Mouse (Mus musculus) midbrain, embryonic 12.5 days (tissue): ENCODE data around the gene Zfp710. TPM values are rescaled to one million over a fixed set of nuclear protein-coding genes. Genes with fewer than 3 reads are reported as not detected.
A peak's percentile ranks its signal among the peaks of the same experiment; 100 is the strongest.
"Not testable (repeated sequence)": the region's sequence is repeated elsewhere in the genome, so short reads cannot be mapped to it uniquely, and the experiment has no call there.

Experiments
- ATAC-seq: fragments of 200-750 bp; cut with Nextera tagmentation; 2 replicates; pipeline ENCODE4 v1.8.0; 2017; ENCODE audit warnings: low read depth, moderate TSS enrichment, moderate library complexity; ENCODE audit not compliant: low FRiP score
- H3K27ac ChIP-seq: fragments of 300-500 bp; sonication (generic); replicated peaks from 2 replicates; pipeline ENCODE4 v1.5.1; 2016; ENCODE audit warnings: mild to moderate bottlenecking
- H3K27me3 ChIP-seq: fragments of 300-500 bp; sonication (generic); 2 replicates; pipeline ENCODE4 v1.6.1; 2016; ENCODE audit warnings: mild to moderate bottlenecking
- H3K36me3 ChIP-seq: fragments of 300-500 bp; sonication (generic); 2 replicates; pipeline ENCODE4 v1.6.1; 2016
- H3K4me1 ChIP-seq: fragments of 300-500 bp; sonication (generic); 2 replicates; pipeline ENCODE4 v1.6.1; 2016
- H3K4me2 ChIP-seq: fragments of 300-500 bp; sonication (generic); replicated peaks from 2 replicates; pipeline ENCODE4 v1.6.1; 2016; ENCODE audit warnings: mild to moderate bottlenecking, moderate library complexity
- H3K4me3 ChIP-seq: fragments of 300-500 bp; sonication (generic); 2 replicates; pipeline ENCODE4 v1.5.1; 2016; ENCODE audit warnings: mild to moderate bottlenecking
- H3K9ac ChIP-seq: fragments of 300-500 bp; sonication (generic); replicated peaks from 2 replicates; pipeline ENCODE4 v1.6.1; 2016; ENCODE audit warnings: mild to moderate bottlenecking, moderate library complexity
- H3K9me3 ChIP-seq: fragments of 300-500 bp; sonication (generic); 2 replicates; pipeline ENCODE4 v1.6.1; 2016; ENCODE audit warnings: mild to moderate bottlenecking
- WGBS: fragments of 180-500 bp; shearing (Covaris S2); methylation state at CpG from one replicate; pipeline ENCODE4 v1.1.7; 2016; 5-methylcytosine and 5-hydroxymethylcytosine counted together
- polyA plus RNA-seq: library from polyadenylated mRNA; unstranded; fragments of >200 nt; fragmentation: Nextera tagmentation; extraction: Ambion mirVana; gene quantifications from 2 replicates; pipeline ENCODE4 v1.2.1, GENCODE M21; 2016

Zfp710 gene
- polyA plus RNA-seq, 1 experiment from 2014 or later = 31.1 TPM

DNA sequence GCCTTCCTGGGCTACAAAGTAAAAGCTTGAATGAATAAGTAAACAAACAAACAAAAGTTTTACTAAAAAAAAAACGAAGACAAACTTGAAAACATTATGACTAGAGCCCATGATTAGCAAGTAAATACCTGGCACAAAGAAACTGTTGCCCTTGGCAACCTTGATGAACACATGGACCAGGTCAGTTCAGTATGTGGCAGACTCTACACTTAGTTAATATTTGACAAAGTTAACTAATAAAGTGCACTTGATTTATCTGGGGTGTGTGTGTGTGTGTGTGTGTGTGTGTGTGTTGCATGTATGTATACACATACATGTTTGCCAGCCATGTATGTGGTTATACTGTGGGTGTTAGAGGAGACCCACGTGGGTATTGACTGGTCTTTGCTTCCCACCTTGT, 25.1 kb downstream of the Zfp710 start:
- Histone ChIP-seq H3K4me1 (peaks cover 45% of the 10 kb centered on the region), H3K27ac (no peak overlapping the region), H3K9me3 (no peaks in the 10 kb centered on the region), H3K4me3 (no peak overlapping the region), H3K27me3 (no peaks in the 10 kb centered on the region), H3K9ac (no peak overlapping the region), H3K4me2 (no peak overlapping the region), H3K36me3 (peaks cover 4% of the 10 kb centered on the region)
- ATAC-seq = no peak
- 68% methylated on average over 2 of the region's 2 CpGs for WGBS

DNA sequence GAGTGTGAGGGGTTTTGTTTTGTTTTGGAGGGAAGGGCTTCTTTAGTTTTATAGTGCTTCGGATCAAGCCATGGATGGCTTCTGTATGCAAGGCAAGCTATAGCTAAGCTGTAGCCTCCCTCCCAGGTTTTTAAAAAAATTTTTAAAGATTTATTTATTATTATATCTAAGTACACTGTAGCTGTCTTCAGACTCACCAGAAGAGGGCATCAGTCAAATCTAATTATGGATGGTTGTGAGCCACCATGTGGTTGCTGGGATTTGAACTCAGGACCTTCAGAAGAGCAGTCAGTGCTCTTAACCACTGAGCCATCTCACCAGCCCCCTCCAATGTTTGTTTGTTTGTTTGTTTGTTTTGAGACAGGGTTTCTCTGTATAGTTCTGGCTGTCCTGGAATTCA, 25.8 kb downstream of the Zfp710 start:
- H3K4me3 ChIP-seq, H3K27ac ChIP-seq, H3K9me3 ChIP-seq, H3K27me3 ChIP-seq, ATAC-seq, H3K4me2 ChIP-seq, H3K36me3 ChIP-seq, H3K9ac ChIP-seq: not testable (repeated sequence)
- H3K4me1 ChIP-seq = peaks cover 38% of the 10 kb centered on the region
- WGBS = 97% methylated on average over 1 of the region's 1 CpGs

DNA sequence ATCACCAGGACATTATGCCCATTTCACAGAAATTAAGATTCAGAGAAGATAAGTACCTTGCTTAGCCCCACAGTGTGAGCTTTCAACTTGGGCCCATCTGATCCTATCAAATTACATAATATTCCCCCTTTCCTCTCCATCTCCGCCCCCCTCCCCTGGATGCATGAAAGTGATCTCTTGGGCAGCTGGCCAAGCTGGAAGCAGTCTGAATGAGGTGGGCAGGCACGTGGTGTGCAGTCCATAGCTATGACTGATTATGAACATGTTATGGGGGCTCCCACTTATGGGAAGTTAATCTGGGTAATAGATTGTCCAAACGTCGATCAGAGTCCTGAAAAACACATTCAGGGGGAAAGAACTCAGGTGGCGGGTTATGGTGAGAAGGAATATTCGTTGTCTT, 27.2 kb downstream of the Zfp710 start:
- Histone ChIP-seq H3K27me3 (no peaks in the 10 kb centered on the region), H3K36me3 (peaks cover 4% of the 10 kb centered on the region), H3K27ac (no peak overlapping the region), H3K4me3 (no peak overlapping the region), H3K9ac (no peak overlapping the region), H3K9me3 (no peaks in the 10 kb centered on the region), H3K4me1 (peaks cover 48% of the 10 kb centered on the region), H3K4me2 (no peak overlapping the region)
- 90% methylated on average over 6 of the region's 6 CpGs for WGBS
- ATAC-seq = no peak

DNA sequence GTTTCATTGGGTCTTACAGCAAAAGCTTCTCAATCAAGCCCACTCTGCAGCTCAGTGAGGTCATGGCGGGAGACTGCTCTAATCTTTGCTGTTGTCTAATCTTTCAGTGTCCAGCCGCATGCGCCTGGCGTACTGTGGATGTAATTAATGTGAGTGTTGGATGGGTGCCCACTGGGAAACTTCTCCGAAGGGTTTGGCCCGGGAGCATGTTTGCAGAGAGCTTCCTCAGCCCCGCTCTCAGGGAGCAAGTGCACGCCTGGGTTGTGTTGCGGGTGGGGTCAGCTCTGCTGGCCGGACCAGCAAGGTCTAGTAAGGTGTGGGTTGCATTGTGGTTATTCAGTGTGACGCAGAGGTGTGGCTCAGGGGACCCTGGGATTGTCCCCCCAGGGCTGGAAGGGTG, 27.6 kb downstream of the Zfp710 start:
- peaks cover 48% of the 10 kb centered on the region for H3K4me1 ChIP-seq
- H3K9me3 ChIP-seq = no peaks in the 10 kb centered on the region
- 84% methylated on average over 11 of the region's 11 CpGs for WGBS
- peaks cover 4% of the 10 kb centered on the region for H3K36me3 ChIP-seq
- no peaks in the 10 kb centered on the region for H3K27me3 ChIP-seq
- no peak overlapping the region for H3K9ac ChIP-seq
- H3K27ac ChIP-seq = no peak overlapping the region
- ATAC-seq = no peak
- H3K4me3 ChIP-seq = no peak overlapping the region
- no peak overlapping the region for H3K4me2 ChIP-seq

DNA sequence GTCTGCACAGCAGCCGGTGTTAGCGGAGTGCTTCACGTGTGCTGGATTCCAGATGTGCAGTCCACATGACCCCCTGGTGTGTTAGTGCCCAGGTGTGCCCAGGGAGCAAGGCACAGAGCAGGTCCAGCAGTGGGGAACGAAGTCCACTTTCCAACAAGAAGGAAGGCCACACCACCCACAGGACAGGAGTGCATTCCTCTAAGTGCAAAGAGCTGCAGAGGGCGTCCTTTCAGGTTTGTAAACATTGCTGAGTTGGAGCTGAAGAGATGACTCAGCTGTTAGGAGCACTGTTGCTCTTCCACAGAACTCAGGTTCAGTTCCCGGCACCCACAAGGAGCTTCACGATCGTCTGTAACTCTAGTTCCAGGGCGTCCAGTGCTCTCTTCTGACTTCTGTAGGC, 28.5 kb downstream of the Zfp710 start:
- Histone ChIP-seq H3K4me1 (peaks cover 50% of the 10 kb centered on the region), H3K4me2 (no peak overlapping the region), H3K27me3 (no peaks in the 10 kb centered on the region), H3K9me3 (no peaks in the 10 kb centered on the region), H3K27ac (no peak overlapping the region), H3K9ac (no peak overlapping the region), H3K4me3 (no peak overlapping the region), H3K36me3 (peaks cover 4% of the 10 kb centered on the region)
- WGBS = 94% methylated on average over 9 of the region's 9 CpGs
- ATAC-seq = no peak

DNA sequence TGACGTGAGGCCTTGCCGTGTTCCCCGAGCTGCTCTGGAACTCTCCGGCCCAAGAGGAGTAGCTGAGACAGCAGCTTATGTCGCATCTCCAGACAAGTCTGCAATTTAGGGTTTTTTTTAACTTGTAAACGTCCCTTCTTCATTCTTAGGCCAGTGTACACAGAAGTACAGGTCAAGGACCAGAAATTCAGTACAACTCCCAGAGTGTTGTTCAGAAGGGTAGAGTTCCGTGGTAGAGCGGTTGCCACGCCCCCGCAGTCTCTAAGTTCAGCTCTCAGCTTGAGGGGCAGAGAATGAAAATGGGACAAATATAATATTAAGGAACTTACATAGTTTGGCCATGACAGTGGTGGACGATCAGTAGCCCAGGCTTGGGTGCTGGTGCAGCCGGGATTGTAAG, 31.2 kb downstream of the Zfp710 start:
- 84% methylated on average over 12 of the region's 12 CpGs for WGBS
- H3K36me3 ChIP-seq = peaks cover 4% of the 10 kb centered on the region
- ATAC-seq = no peak
- H3K27ac ChIP-seq = no peak overlapping the region
- no peak overlapping the region for H3K4me3 ChIP-seq
- H3K9ac ChIP-seq = no peak overlapping the region
- no peak overlapping the region for H3K4me2 ChIP-seq
- no peaks in the 10 kb centered on the region for H3K27me3 ChIP-seq
- peaks cover 61% of the 10 kb centered on the region for H3K4me1 ChIP-seq
- H3K9me3 ChIP-seq = no peaks in the 10 kb centered on the region

DNA sequence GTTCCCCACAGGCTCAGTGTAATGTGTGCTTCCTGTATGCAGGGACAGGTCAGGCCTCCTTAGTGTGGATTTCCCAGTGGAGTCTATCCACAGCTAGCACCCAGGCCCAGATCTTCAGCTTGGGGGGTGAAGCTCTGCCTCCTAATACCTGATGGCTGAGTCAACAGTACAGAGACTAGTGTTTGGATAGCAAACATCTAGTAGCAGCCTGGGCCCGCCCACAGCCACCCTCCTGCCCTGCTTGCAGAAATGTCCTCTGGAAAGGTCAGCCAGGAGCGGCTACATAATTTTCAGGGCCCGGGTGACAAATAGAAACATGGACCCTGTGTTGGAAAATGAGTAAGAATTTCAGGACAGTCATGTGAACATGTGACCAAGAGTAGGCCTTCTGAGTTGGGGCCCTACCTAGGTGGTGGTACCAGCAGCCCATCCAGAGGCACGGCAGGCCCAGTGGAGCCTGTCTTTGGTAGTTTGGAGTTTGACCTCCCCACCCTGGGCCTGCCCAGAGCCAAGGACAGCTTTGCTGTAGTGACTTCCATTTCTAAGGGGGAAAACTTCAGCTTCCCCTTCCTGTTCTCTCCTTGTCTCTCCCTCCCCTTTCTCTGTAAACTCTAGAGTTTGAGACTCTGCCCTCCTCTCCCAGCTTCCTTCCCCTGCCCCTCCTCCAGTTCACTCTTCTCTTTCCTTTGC, 32.5 kb downstream of the Zfp710 start:
- no peaks in the 10 kb centered on the region for H3K27me3 ChIP-seq
- peaks cover 55% of the 10 kb centered on the region for H3K4me1 ChIP-seq
- ATAC-seq = no peak
- peak overlapping the region; percentile 77 for H3K27ac ChIP-seq
- H3K36me3 ChIP-seq = peaks cover 4% of the 10 kb centered on the region
- H3K4me2 ChIP-seq = no peak overlapping the region
- no peaks in the 10 kb centered on the region for H3K9me3 ChIP-seq
- no peak overlapping the region for H3K4me3 ChIP-seq
- no peak overlapping the region; the same call in 1 of the 2 replicates for H3K9ac ChIP-seq
- 58% methylated on average over 4 of the region's 4 CpGs for WGBS

DNA sequence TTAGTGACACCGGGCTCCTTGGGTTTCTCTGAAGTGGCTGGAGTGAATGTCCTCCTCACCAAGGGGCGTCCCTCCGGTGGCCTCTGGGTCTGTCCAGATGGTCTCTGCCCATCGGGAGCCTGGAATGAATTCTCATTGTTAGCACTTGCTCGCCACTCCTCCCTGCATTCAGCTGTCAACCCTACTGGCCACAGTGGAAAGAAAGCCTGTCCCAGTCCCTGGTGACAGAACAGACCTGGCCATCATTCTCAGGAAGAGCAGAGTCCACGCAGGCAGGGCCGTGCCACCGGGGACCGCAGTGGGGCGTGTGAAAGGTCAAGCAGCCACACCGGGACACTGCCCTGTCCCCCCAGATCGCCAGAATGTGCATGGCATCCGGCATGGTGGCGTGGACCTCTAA, 33.2 kb downstream of the Zfp710 start:
- no peak overlapping the region for H3K9ac ChIP-seq
- H3K27ac ChIP-seq = peak overlapping the region; percentile 77
- no peak overlapping the region for H3K4me3 ChIP-seq
- no peaks in the 10 kb centered on the region for H3K9me3 ChIP-seq
- peaks cover 4% of the 10 kb centered on the region for H3K36me3 ChIP-seq
- peak; percentile 63 for ATAC-seq
- peaks cover 60% of the 10 kb centered on the region for H3K4me1 ChIP-seq
- WGBS = 24% methylated on average over 14 of the region's 14 CpGs
- H3K4me2 ChIP-seq = no peak overlapping the region
- H3K27me3 ChIP-seq = no peaks in the 10 kb centered on the region

DNA sequence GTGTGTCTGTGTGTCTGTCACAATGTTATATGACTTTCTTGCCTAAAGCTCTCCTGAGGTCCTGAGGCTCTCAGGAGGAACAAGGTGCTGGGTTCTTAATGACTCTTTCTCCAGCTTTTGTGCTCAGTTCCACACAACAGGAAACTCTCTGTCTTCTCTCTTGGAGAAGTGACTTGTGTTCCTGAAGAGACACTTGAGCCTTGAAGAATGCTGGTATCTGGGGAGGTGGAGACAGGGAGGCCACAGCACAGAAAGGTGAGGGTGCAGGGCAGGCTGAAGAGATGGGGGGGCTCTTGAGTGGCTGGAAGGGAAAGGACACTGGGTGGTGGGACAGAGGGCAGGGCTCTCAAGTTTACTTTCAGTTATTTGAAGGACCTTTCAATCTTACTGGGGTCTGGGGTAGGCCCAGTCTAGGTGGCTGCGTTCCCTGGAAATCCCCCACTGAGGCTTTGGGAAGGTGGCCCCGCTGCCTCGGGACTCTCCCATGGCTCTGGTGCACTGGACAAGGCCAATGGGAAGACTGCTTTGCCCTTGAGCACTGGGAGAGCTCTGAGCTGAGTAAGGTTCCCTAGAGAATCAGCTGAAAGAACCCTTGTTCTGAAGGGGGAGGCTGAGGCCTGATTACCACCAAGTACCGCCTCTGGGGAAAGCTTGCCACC, 33.9 kb downstream of the Zfp710 start:
- H3K36me3 ChIP-seq = no peaks in the 10 kb centered on the region
- WGBS = 81% methylated on average over 4 of the region's 4 CpGs
- H3K27ac ChIP-seq = 0 out of 2 replicates have a peak overlapping the region, but pooled peaks have one; percentile 61
- H3K4me2 ChIP-seq = no peak overlapping the region
- ATAC-seq = no peak
- H3K4me3 ChIP-seq = no peak overlapping the region
- peaks cover 67% of the 10 kb centered on the region for H3K4me1 ChIP-seq
- no peak overlapping the region for H3K9ac ChIP-seq
- no peaks in the 10 kb centered on the region for H3K9me3 ChIP-seq
- H3K27me3 ChIP-seq = no peaks in the 10 kb centered on the region

DNA sequence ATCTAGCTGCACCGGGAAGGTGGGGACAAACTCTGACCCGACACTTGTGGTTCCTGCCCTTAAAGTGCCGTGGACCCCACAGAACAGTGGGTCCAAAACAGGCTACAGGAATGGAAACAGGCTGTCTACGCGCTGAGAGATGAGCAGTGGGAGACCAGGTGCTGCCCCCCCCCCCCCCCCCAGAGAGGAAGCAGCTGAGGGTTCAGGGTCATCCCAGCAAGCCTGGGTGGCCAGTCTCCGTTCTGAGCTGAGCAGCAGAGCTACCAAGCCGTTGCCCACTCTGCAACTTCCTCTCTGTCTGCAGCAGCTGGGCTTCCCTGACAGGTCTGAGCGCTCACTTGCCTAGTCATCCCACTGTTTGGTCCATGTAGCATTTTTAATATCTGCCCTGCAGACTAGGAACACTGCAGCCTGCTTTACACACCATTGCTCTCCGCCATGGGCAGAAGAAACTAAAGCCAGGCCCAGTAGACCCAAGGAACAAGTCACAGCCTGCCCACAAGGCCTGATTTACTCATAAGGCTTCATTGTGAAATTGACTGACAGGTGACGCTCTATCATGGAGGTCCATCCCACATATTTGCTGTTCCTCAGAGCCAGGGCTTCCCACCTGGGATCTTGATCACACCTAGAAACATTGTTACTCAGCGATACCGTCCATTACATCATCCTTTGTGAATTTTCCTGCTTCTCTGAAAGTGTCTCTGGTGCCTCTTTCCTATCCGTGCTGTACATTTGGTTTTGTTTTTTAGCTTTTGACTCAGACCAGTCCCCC, 34.6 kb downstream of the Zfp710 start:
- no peak overlapping the region for H3K4me3 ChIP-seq
- no peaks in the 10 kb centered on the region for H3K27me3 ChIP-seq
- no peaks in the 10 kb centered on the region for H3K36me3 ChIP-seq
- H3K4me1 ChIP-seq = peaks cover 72% of the 10 kb centered on the region
- ATAC-seq = no peak
- H3K9me3 ChIP-seq = no peaks in the 10 kb centered on the region
- peak overlapping the region; percentile 61; the same call in 1 of the 2 replicates for H3K27ac ChIP-seq
- H3K9ac ChIP-seq = no peak overlapping the region
- 83% methylated on average over 13 of the region's 13 CpGs for whole genome bisulfite sequencing
- H3K4me2 ChIP-seq = no peak overlapping the region

DNA sequence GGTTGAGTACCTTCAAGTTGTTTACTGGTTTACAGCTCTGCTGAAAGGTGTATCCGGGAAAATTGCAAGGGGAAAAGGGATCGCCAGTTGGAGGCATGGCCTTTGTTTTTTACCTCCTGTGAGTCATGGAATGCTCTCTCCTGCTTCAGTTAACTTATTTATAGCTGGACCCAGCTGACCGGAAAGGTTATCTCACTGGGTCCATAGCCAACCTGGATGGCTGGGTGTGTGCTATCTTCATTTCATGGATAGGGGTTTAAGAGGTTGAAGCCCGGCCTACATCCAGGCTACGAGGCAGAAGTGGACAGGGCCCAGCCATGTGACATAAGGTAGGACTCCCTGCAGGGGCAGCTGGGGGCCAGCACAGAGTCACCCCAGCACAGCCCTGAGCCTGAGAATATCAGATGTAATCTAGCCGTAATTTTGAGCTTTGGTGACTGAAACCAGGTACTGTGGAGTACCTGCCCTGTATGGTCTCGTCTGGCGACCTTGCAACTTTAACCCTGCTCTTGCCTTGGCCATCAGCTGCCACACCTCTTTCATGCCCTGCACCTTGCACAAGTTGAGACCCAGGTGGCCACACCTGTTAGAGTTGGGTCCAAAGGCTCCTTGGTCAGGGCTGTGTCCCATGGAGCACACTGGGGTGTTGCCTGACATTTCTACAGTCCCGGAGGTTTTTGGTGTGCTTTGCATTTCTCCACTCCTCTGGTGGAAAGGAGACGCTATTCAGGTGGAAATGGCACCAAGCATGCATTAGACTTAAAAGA, 35.6 kb downstream of the Zfp710 start:
- H3K4me3 ChIP-seq = no peak overlapping the region
- H3K36me3 ChIP-seq = no peaks in the 10 kb centered on the region
- 90% methylated on average over 10 of the region's 10 CpGs for WGBS
- no peak overlapping the region for H3K9ac ChIP-seq
- ATAC-seq = no peak
- no peaks in the 10 kb centered on the region for H3K9me3 ChIP-seq
- H3K27me3 ChIP-seq = no peaks in the 10 kb centered on the region
- H3K4me1 ChIP-seq = peaks cover 75% of the 10 kb centered on the region
- no peak overlapping the region for H3K4me2 ChIP-seq
- peak overlapping the region; percentile 25; the same call in 1 of the 2 replicates for H3K27ac ChIP-seq
